Comparison of ENCODE assay signal across 7 mouse cellular contexts in genomic region chr8:84743054-84743415, GRCm38 (mm10). TPM values are rescaled to one million over a fixed set of nuclear protein-coding genes. Genes with fewer than 3 reads are reported as not detected.
DNase-seq lines count a peak whose midpoint lies in the region; ATAC-seq and TF ChIP-seq lines count a peak whose summit lies in the region.

No protein-coding gene starts in this region.

- H3K9me3 ChIP-seq in ES-Bruce4 (replicated peaks; ENCODE audit: control insufficient read depth, insufficient read depth, low read length, poor library complexity, severe bottlenecking): no peaks in the 10 kb centered on the region
- H3K9me3 ChIP-seq in heart, embryonic 14.5 days (ENCODE audit: control insufficient read depth, low read length): no peaks in the 10 kb centered on the region
- no peaks in the 10 kb centered on the region for H3K9me3 ChIP-seq in liver, embryonic 12.5 days (replicated peaks)

- H3K27me3 ChIP-seq in C2C12 (ENCODE audit: control insufficient read depth, insufficient read depth, insufficient read length) (no peaks in the 10 kb centered on the region), ES-Bruce4 (ENCODE audit: control insufficient read depth, insufficient read depth, low read length, poor library complexity, severe bottlenecking) (no peaks in the 10 kb centered on the region)
- H3K27me3 ChIP-seq in heart, embryonic 14.5 days (ENCODE audit: control insufficient read depth, insufficient read depth, low read length): no peaks in the 10 kb centered on the region; the same call in 1 of the 2 replicates
- H3K27me3 ChIP-seq in liver, embryonic 12.5 days (replicated peaks): peaks cover 99% of the 10 kb centered on the region

- no peak for TF ChIP-seq POLR2A in ES-Bruce4 (IDR thresholded peaks at IDR 0.05; ENCODE audit: insufficient read depth, low read length)

- TF ChIP-seq EP300 in ES-Bruce4 (IDR thresholded peaks at IDR 0.05; ENCODE audit: insufficient read depth, low read depth, low read length): no peak

- H3K9ac ChIP-seq in ES-Bruce4 (ENCODE audit: low read depth, poor library complexity, severe bottlenecking): peak overlapping the region; percentile 40
- peak overlapping the region; percentile 66 for H3K9ac ChIP-seq in heart, embryonic 14.5 days (ENCODE audit: low read length)
- no peak overlapping the region for H3K9ac ChIP-seq in liver, embryonic 12.5 days

- H3K36me3 ChIP-seq in C2C12 (ENCODE audit: control insufficient read depth, insufficient read depth): peaks cover 9% of the 10 kb centered on the region
- no peaks in the 10 kb centered on the region for H3K36me3 ChIP-seq in ES-Bruce4 (ENCODE audit: control insufficient read depth, insufficient read depth, low read length, poor library complexity, severe bottlenecking)
- H3K36me3 ChIP-seq in heart, embryonic 14.5 days (ENCODE audit: control insufficient read depth, insufficient read depth, low read length): no peaks in the 10 kb centered on the region
- no peaks in the 10 kb centered on the region for H3K36me3 ChIP-seq in liver, embryonic 12.5 days

- peaks cover 8% of the 10 kb centered on the region for H3K4me1 ChIP-seq in ES-Bruce4 (ENCODE audit: control insufficient read depth, insufficient read depth, low read length)
- H3K4me1 ChIP-seq in heart, embryonic 14.5 days (ENCODE audit: control insufficient read depth in 2 of 2, insufficient read depth in 2 of 2, low read length in 2 of 2): peaks cover 71 to 78% of the 10 kb centered on the region in 2 experiments
- peaks cover 70% of the 10 kb centered on the region for H3K4me1 ChIP-seq in liver, embryonic 12.5 days

- ATAC-seq in heart, embryonic 14.5 days (ENCODE audit: insufficient number of reproducible peaks, insufficient read depth, low FRiP score, low read depth): no peak; the same call in 1 of the 2 replicates
- no peak for ATAC-seq in liver, embryonic 12.5 days

- 12% methylated on average over 10 of the region's 10 CpGs for WGBS in heart, embryonic 14.5 days
- 27% methylated on average over 10 of the region's 10 CpGs for WGBS in liver, embryonic 12.5 days (ENCODE audit: insufficient replicate concordance)

- intact Hi-C loops in left cerebral cortex, postnatal 4 days (cut with DNase I): no loop called here

- H3K4me2 ChIP-seq in heart, embryonic 14.5 days (ENCODE audit: low read length): peak overlapping the region; percentile 62
- peak overlapping the region; percentile 28 for H3K4me2 ChIP-seq in liver, embryonic 12.5 days

- peaks cover 62% of the 10 kb centered on the region for H3K79me2 ChIP-seq in C2C12 (ENCODE audit: control insufficient read depth, insufficient read depth)

- TF ChIP-seq CTCF in C2C12 (IDR thresholded peaks at IDR 0.05; ENCODE audit: control insufficient read depth, insufficient read depth, insufficient read length) (no peak), ES-Bruce4 (IDR thresholded peaks at IDR 0.05; ENCODE audit: low read depth, low read length) (no peak)

- no peak overlapping the region for H3K27ac ChIP-seq in ES-Bruce4 (ENCODE audit: insufficient read depth, low read length)
- peak overlapping the region; percentile 89 to 90 for H3K27ac ChIP-seq in heart, embryonic 14.5 days (replicated peaks in 1 of 2; ENCODE audit: control insufficient read depth in 1 of 2, insufficient read depth in 1 of 2, low read depth in 2 of 2, low read length in 2 of 2)
- peak overlapping the region; percentile 9; the same call in 1 of the 2 replicates for H3K27ac ChIP-seq in liver, embryonic 12.5 days

- H3K4me3 ChIP-seq in C2C12 (ENCODE audit: insufficient read depth, poor library complexity, severe bottlenecking) (no peak overlapping the region), ES-Bruce4 (ENCODE audit: low read depth, low read length) (peak overlapping the region; percentile 19)
- H3K4me3 ChIP-seq in heart, embryonic 14.5 days (ENCODE audit: control insufficient read depth in 1 of 2, insufficient read depth in 1 of 2, low read depth in 1 of 2, low read length in 2 of 2): peak overlapping the region; percentile 24 to 28
- no peak overlapping the region for H3K4me3 ChIP-seq in liver, embryonic 12.5 days

- H3K79me3 ChIP-seq in C2C12 (ENCODE audit: low read depth): no peaks in the 10 kb centered on the region

- no peak for DNase-seq in cerebellum, postnatal 36 days
- no peak for DNase-seq in left cerebral cortex, postnatal 4 days
- DNase-seq in adrenal gland, adult 2 months: no peak

- H3ac ChIP-seq in C2C12 (ENCODE audit: control insufficient read depth, insufficient read length, low read depth): peak overlapping the region; percentile 69

TF ChIP-seq in C2C12, 6 proteins besides CTCF, POLR2A, EP300 and RAD21:
- TF ChIP-seq MYOG (IDR thresholded peaks at IDR 0.05; ENCODE audit: control insufficient read depth, extremely low read depth, insufficient read length) (no peak), USF1 (IDR thresholded peaks at IDR 0.05; ENCODE audit: low read depth) (no peak), MYOD1 (IDR thresholded peaks at IDR 0.05; ENCODE audit: control insufficient read depth, insufficient read length, low read depth) (no peak), MAX (IDR thresholded peaks at IDR 0.05) (no peak), FOSL1 (IDR thresholded peaks at IDR 0.05; ENCODE audit: insufficient read depth, low read length, poor library complexity, severe bottlenecking) (no peak)

RNA-seq across cellular contexts. Expression of gene G430095P16Rik, which starts 20.2 kb away (rescaled TPM):
- polyA plus RNA-seq in C2C12 (2012; fragmentation: generic; extraction: Trizol): 2.9 TPM
- not detected in 2 replicates for polyA plus RNA-seq in ES-Bruce4 (2011; ENCODE audit: insufficient read depth, insufficient read length, low read depth, missing spikeins)
- 5.2 and 5.9 TPM in 2 replicates for polyA plus RNA-seq in heart, embryonic 14.5 days (2014; fragmentation: Nextera tagmentation; extraction: Ambion mirVana)
- 11.0 and 12.0 TPM in 2 replicates for polyA plus RNA-seq in liver, embryonic 12.5 days (2016; fragmentation: Nextera tagmentation; extraction: Ambion mirVana)
- total RNA-seq in left cerebral cortex, postnatal 4 days (2021): not detected
- total RNA-seq in adrenal gland, adult 2 months (2021): under 1 TPM in 1 of 2 experiments, not detected in 1; 0.59 TPM
- 0.26 and 0.76 TPM in 2 replicates for polyA plus RNA-seq in adrenal gland, adult 2 months (2012; rRNA removed)

RNA-seq across cellular contexts. Expression of gene Lyl1, which starts 41.8 kb away (rescaled TPM):
- polyA plus RNA-seq in C2C12 (2012; fragmentation: generic; extraction: Trizol): 0.04 TPM
- polyA plus RNA-seq in ES-Bruce4 (2011; ENCODE audit: insufficient read depth, insufficient read length, low read depth, missing spikeins): not detected in 2 replicates
- 12.1 and 13.7 TPM in 2 replicates for polyA plus RNA-seq in heart, embryonic 14.5 days (2014; fragmentation: Nextera tagmentation; extraction: Ambion mirVana)
- 82.3 and 83.1 TPM in 2 replicates for polyA plus RNA-seq in liver, embryonic 12.5 days (2016; fragmentation: Nextera tagmentation; extraction: Ambion mirVana)
- 1 to 10 TPM; 3.0 to 3.3 TPM for total RNA-seq in left cerebral cortex, postnatal 4 days (2021)
- total RNA-seq in adrenal gland, adult 2 months (2021): 1 to 10 TPM; 2.7 to 4.4 TPM
- polyA plus RNA-seq in adrenal gland, adult 2 months (2012; rRNA removed): 8.2 and 10.9 TPM in 2 replicates

RNA-seq across cellular contexts. Expression of gene Nacc1, which starts 55.4 kb away (rescaled TPM):
- 81.5 TPM for polyA plus RNA-seq in C2C12 (2012; fragmentation: generic; extraction: Trizol)
- polyA plus RNA-seq in ES-Bruce4 (2011; ENCODE audit: insufficient read depth, insufficient read length, low read depth, missing spikeins): 89.7 and 97.9 TPM in 2 replicates
- 15.1 and 17.4 TPM in 2 replicates for polyA plus RNA-seq in heart, embryonic 14.5 days (2014; fragmentation: Nextera tagmentation; extraction: Ambion mirVana)
- polyA plus RNA-seq in liver, embryonic 12.5 days (2016; fragmentation: Nextera tagmentation; extraction: Ambion mirVana): 12.5 and 12.9 TPM in 2 replicates
- 10 to 100 TPM; 68.4 to 72.1 TPM for total RNA-seq in left cerebral cortex, postnatal 4 days (2021)
- total RNA-seq in adrenal gland, adult 2 months (2021): 10 to 100 TPM; 78.4 to 80.7 TPM
- 98.7 and 120 TPM in 2 replicates for polyA plus RNA-seq in adrenal gland, adult 2 months (2012; rRNA removed)

RNA-seq across cellular contexts. Expression of gene Trmt1, which starts 56.9 kb away (rescaled TPM):
- polyA plus RNA-seq in C2C12 (2012; fragmentation: generic; extraction: Trizol) (117 TPM), ES-Bruce4 (2011; ENCODE audit: insufficient read depth, insufficient read length, low read depth, missing spikeins) (77.6 and 79.8 TPM in 2 replicates)
- polyA plus RNA-seq in heart, embryonic 14.5 days (2014; fragmentation: Nextera tagmentation; extraction: Ambion mirVana): 46.1 and 50.0 TPM in 2 replicates
- 57.3 and 62.0 TPM in 2 replicates for polyA plus RNA-seq in liver, embryonic 12.5 days (2016; fragmentation: Nextera tagmentation; extraction: Ambion mirVana)
- total RNA-seq in left cerebral cortex, postnatal 4 days (2021): 100 to 1,000 TPM; 110 to 112 TPM
- total RNA-seq in adrenal gland, adult 2 months (2021): 10 to 100 TPM; 57.0 to 68.5 TPM
- polyA plus RNA-seq in adrenal gland, adult 2 months (2012; rRNA removed): 150 and 160 TPM in 2 replicates

RNA-seq across cellular contexts. Expression of gene Nfix, which starts 57.1 kb away (rescaled TPM):
- polyA plus RNA-seq in C2C12 (2012; fragmentation: generic; extraction: Trizol) (50.7 TPM), ES-Bruce4 (2011; ENCODE audit: insufficient read depth, insufficient read length, low read depth, missing spikeins) (1.2 and 1.8 TPM in 2 replicates)
- polyA plus RNA-seq in heart, embryonic 14.5 days (2014; fragmentation: Nextera tagmentation; extraction: Ambion mirVana): 16.3 and 16.8 TPM in 2 replicates
- 2.8 and 2.9 TPM in 2 replicates for polyA plus RNA-seq in liver, embryonic 12.5 days (2016; fragmentation: Nextera tagmentation; extraction: Ambion mirVana)
- 100 to 1,000 TPM; 674 to 782 TPM for total RNA-seq in left cerebral cortex, postnatal 4 days (2021)
- total RNA-seq in adrenal gland, adult 2 months (2021): 100 to 1,000 TPM in 1 of 2 experiments, 10 to 100 TPM in 1; 91.3 to 113 TPM
- polyA plus RNA-seq in adrenal gland, adult 2 months (2012; rRNA removed): 47.0 and 59.9 TPM in 2 replicates

Comparison
In these comparisons a context has a peak if more than half of its experiments do, and no peak if none do; other contexts are left out.
1. H3K4me3 ChIP-seq: peak in ES-Bruce4 (single experiment) and heart, embryonic 14.5 days (2 of 2); none in C2C12 (single experiment) and liver, embryonic 12.5 days (single experiment).